Mouse (Mus musculus) liver, adult 2 months (tissue): ENCODE measurements around the gene Pald1. TPM values are rescaled to one million over a fixed set of nuclear protein-coding genes. Genes with fewer than 3 reads are reported as not detected.
A peak's percentile ranks its signal among the peaks of the same experiment; 100 is the strongest.

Experiments
- DNase-seq: peaks from one replicate; pipeline ENCODE4 v3.0.0-alpha.2; 2011; ENCODE audit warnings: low read depth, low spot score; ENCODE audit errors: extremely low read depth
- H3K27ac ChIP-seq: fragments of 200-500 bp; replicated peaks from 2 replicates; pipeline ENCODE4 v1.5.1; 2012; ENCODE audit warnings: low read depth, mild to moderate bottlenecking, control low read depth, inconsistent platforms, low read length; ENCODE audit not compliant: insufficient read depth
- H3K27me3 ChIP-seq: fragments of 200-500 bp; 2 replicates; pipeline ENCODE4 v1.6.1; 2012; ENCODE audit warnings: mild to moderate bottlenecking, moderate library complexity, low read length, inconsistent platforms; ENCODE audit not compliant: control insufficient read depth, insufficient read depth
- H3K36me3 ChIP-seq: fragments of 200-500 bp; 2 replicates; pipeline ENCODE4 v1.6.1; 2012; ENCODE audit warnings: low read length, inconsistent platforms; ENCODE audit not compliant: control insufficient read depth, insufficient read depth
- H3K4me1 ChIP-seq: fragments of 200-500 bp; 2 replicates; pipeline ENCODE4 v1.6.1; 2011; ENCODE audit warnings: low read length; ENCODE audit not compliant: control insufficient read depth, insufficient read depth
- H3K4me3 ChIP-seq: fragments of 200-500 bp; 2 replicates; pipeline ENCODE4 v1.5.1; 2011; ENCODE audit warnings: low read depth, mild to moderate bottlenecking, control low read depth, low read length, moderate library complexity; ENCODE audit not compliant: insufficient read depth
- H3K79me2 ChIP-seq: fragments of 200-500 bp; 2 replicates; pipeline ENCODE4 v1.6.1; 2012; ENCODE audit warnings: inconsistent platforms, mild to moderate bottlenecking, low read length, moderate library complexity; ENCODE audit not compliant: control insufficient read depth, insufficient read depth
- H3K9ac ChIP-seq: fragments of 200-500 bp; 2 replicates; pipeline ENCODE4 v1.6.1; 2012; ENCODE audit warnings: low read depth, mild to moderate bottlenecking, control low read depth, inconsistent platforms, low read length
- CTCF ChIP-seq: fragments of 200-500 bp; IDR thresholded peaks from 2 replicates; pipeline ENCODE4 v1.5.1; 2011; ENCODE audit warnings: low read depth, low read length, control low read depth
- POLR2A ChIP-seq: fragments of 200-500 bp; IDR thresholded peaks from 2 replicates; pipeline ENCODE4 v1.6.1; 2011; ENCODE audit warnings: low read length, control low read depth; ENCODE audit not compliant: insufficient read depth; ENCODE audit errors: extremely low read depth
- WGBS: fragments of 180-500 bp; shearing (Covaris S2); methylation state at CpG from one replicate; pipeline ENCODE4 v1.1.7; 2018; 5-methylcytosine and 5-hydroxymethylcytosine counted together
- polyA plus RNA-seq: library from polyadenylated mRNA; depleted of rRNA; stranded (reverse); fragments of >200 nt; gene quantifications from 2 replicates; pipeline ENCODE4 v1.2.3, GENCODE M21; 2012
- total RNA-seq: library from RNA; depleted of rRNA; stranded (reverse); fragments of >200 nt; gene quantifications from 2 replicates; pipeline ENCODE4 v1.2.3, GENCODE M21; 2014

The Pald1 gene
- total and polyA plus RNA-seq, 2 experiments, result 7.5 to 8.1 TPM

DNA sequence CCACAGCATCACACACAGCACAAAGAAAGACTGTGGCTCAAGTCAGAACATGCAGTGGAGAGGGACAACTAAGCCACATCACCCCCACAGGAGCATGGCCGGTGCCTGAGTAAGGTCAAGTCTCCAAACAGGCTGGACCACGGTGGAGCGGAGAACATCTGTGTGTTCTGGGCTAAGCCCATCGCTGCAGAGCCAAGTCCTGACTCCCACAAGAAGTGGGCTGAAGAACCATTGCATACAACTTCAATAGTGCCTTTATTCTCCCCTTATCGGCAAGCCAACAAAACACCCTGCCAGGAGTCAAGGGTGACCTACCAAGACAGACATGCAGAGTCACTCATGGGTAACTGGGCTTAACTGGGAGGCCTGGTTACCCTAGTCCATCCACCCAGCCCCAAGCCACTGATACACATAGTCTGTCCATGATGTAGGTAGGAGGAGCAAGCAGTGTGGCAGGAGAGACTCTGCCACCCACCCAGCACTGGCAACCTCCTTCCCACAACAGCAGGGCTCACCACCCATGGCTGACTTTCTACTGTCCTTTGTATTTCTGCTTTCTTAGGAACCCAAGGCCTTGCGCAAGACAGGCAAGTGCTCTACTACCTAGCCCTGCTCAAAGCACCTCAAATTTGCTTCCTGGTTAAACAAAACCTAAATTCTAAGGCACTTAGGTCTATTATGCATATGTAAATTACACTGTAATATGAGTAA is 8.4 kb downstream of the Pald1 start:
- no peak overlapping the region for H3K4me3 ChIP-seq
- H3K79me2 ChIP-seq, result peaks cover 28% of the 10 kb centered on the region
- 81% methylated on average over 6 of the region's 6 CpGs for WGBS
- peaks cover 9% of the 10 kb centered on the region for H3K4me1 ChIP-seq
- H3K27me3 ChIP-seq, result no peaks in the 10 kb centered on the region
- DNase-seq, result no peak
- H3K9ac ChIP-seq, result no peak overlapping the region
- H3K36me3 ChIP-seq, result no peaks in the 10 kb centered on the region
- TF ChIP-seq CTCF (no peak), POLR2A (no peak)
- no peak overlapping the region for H3K27ac ChIP-seq

- 38% methylated on average over 4 of the region's 4 CpGs for WGBS
- H3K4me1 ChIP-seq, result peaks cover 11% of the 10 kb centered on the region
- H3K79me2 ChIP-seq, result peaks cover 29% of the 10 kb centered on the region
- no peak overlapping the region for H3K9ac ChIP-seq
- no peaks in the 10 kb centered on the region for H3K27me3 ChIP-seq
- H3K27ac ChIP-seq, result no peak overlapping the region; the same call in 1 of the 2 replicates
- no peaks in the 10 kb centered on the region for H3K36me3 ChIP-seq
- no peak overlapping the region for H3K4me3 ChIP-seq
- DNase-seq, result peak; percentile 33
- TF ChIP-seq POLR2A (no peak), CTCF (no peak)
Measured at GRCm38 (mm10) chr10:61374076-61374475, 9.3 kb downstream of the Pald1 start.

GRCm38 (mm10) chr10:61372585-61372923 is 10.8 kb downstream of the Pald1 start:
- no peak overlapping the region for H3K4me3 ChIP-seq
- peaks cover 33% of the 10 kb centered on the region for H3K79me2 ChIP-seq
- DNase-seq, result no peak
- H3K9ac ChIP-seq, result no peak overlapping the region
- H3K27ac ChIP-seq, result 0 out of 2 replicates have a peak overlapping the region, but pooled peaks have one; percentile 7
- H3K36me3 ChIP-seq, result no peaks in the 10 kb centered on the region
- H3K27me3 ChIP-seq, result no peaks in the 10 kb centered on the region
- TF ChIP-seq POLR2A (no peak), CTCF (no peak)
- WGBS, result 66% methylated on average over 4 of the region's 4 CpGs
- peaks cover 9% of the 10 kb centered on the region for H3K4me1 ChIP-seq

GRCm38 (mm10) chr10:61371884-61372584 is 11.3 kb downstream of the Pald1 start:
- Histone ChIP-seq H3K79me2 (peaks cover 34% of the 10 kb centered on the region), H3K36me3 (no peaks in the 10 kb centered on the region), H3K27ac (peak overlapping the region; percentile 63; the same call in 1 of the 2 replicates), H3K9ac (no peak overlapping the region), H3K4me1 (peaks cover 9% of the 10 kb centered on the region), H3K27me3 (no peaks in the 10 kb centered on the region), H3K4me3 (no peak overlapping the region)
- 86% methylated on average over 9 of the region's 9 CpGs for WGBS
- no peak for TF ChIP-seq POLR2A
- TF ChIP-seq CTCF, result no peak
- no peak for DNase-seq

- TF ChIP-seq CTCF, result no peak
- no peak for TF ChIP-seq POLR2A
- Histone ChIP-seq H3K4me1 (peaks cover 9% of the 10 kb centered on the region), H3K27ac (peak overlapping the region; percentile 63), H3K79me2 (peaks cover 34% of the 10 kb centered on the region), H3K9ac (0 out of 2 replicates have a peak overlapping the region, but pooled peaks have one; percentile 1), H3K36me3 (no peaks in the 10 kb centered on the region), H3K27me3 (no peaks in the 10 kb centered on the region), H3K4me3 (peak overlapping the region; percentile 6; the same call in 1 of the 2 replicates)
- WGBS, result 69% methylated on average over 18 of the region's 18 CpGs
- no peak for DNase-seq
Measured at GRCm38 (mm10) chr10:61370273-61370979, 12.9 kb downstream of the Pald1 start.

DNA sequence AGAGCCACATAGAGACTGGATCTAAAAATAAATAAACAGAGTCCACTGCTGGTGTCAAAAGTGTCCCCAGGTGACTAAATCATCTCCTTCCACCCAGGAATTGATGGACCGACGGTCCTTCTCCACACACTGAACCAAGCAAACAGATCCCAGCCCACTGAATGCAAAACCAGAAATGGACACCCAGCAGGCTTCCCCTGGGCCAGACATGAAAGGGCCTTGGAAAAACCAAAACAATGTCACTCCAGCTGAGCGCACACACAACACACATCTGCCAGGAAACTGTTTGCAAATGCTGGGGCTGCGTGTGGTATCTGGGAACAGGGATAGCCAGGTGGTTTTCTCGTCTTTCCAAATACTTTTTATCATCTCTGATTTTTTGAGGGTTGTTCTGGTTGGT is 13.6 kb downstream of the Pald1 start:
- peaks cover 9% of the 10 kb centered on the region for H3K4me1 ChIP-seq

More for the DNA sequence above, 13.6 kb downstream of the Pald1 start:
- DNase-seq, result no peak
- H3K36me3 ChIP-seq, result no peaks in the 10 kb centered on the region
- H3K27ac ChIP-seq, result no peak overlapping the region
- 33% methylated on average over 5 of the region's 5 CpGs for WGBS
- H3K79me2 ChIP-seq, result peaks cover 34% of the 10 kb centered on the region
- H3K4me3 ChIP-seq, result no peak overlapping the region
- TF ChIP-seq CTCF (no peak), POLR2A (no peak)
- no peak overlapping the region for H3K9ac ChIP-seq
- H3K27me3 ChIP-seq, result no peaks in the 10 kb centered on the region
